Mouse (Mus musculus): ENCODE measurements around the gene Lamb1.

DNA sequence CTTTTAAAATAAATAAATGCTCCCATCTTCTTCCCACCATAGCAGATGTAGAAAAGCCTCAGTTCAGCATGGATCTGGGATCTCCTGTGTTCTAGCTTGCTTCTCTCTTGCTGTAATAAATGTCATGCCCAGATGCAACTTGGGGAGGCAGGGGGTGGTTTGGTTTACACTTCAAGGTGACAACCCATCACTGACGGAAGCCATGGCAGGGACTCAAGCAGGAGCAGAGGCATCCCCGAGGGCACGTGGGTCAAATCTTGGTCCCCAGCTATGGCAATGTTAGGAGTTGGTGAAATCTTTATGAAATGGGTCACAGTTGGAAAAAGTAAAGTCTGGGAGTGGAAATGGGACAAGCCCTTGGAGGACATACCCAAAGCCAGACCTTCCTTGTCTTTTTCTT, 20.3 kb upstream of the Lamb1 start:
- no peak for TF ChIP-seq HCFC1 (IDR thresholded peaks at IDR 0.05; ENCODE audit: borderline replicate concordance, insufficient read depth, low read length)
- no peak for TF ChIP-seq MAFK (IDR thresholded peaks at IDR 0.05; ENCODE audit: insufficient read depth, low read depth, low read length)

Data from ES-E14 (cell line).